Mouse (Mus musculus): ENCODE results near the gene Rfesd. TPM values are rescaled to one million over a fixed set of nuclear protein-coding genes. Genes with fewer than 3 reads are reported as not detected.

Gene Rfesd
- polyA plus RNA-seq, 1 experiment from 2014 or later: 20.8 TPM

GRCm38 (mm10) chr13:76024588-76024987, 6.1 kb upstream of the Rfesd start:
- H3K27ac ChIP-seq: no peak overlapping the region
- H3K36me3 ChIP-seq: no peaks in the 10 kb centered on the region

GRCm38 (mm10) chr13:76021782-76022181, 3.3 kb upstream of the Rfesd start:
- DNase-seq (ENCODE audit: low spot score): no peak

More at GRCm38 (mm10) chr13:76024588-76024987, 6.1 kb upstream of the Rfesd start:
- WGBS: 80% methylated on average over 3 of the region's 3 CpGs
- H3K27me3 ChIP-seq (ENCODE audit: insufficient read depth, poor library complexity, severe bottlenecking): no peaks in the 10 kb centered on the region
- H3K4me3 ChIP-seq: no peak overlapping the region
- H3K9me3 ChIP-seq: no peaks in the 10 kb centered on the region
- H3K4me1 ChIP-seq (replicated peaks): no peaks in the 10 kb centered on the region
- DNase-seq (ENCODE audit: low spot score): no peak

GRCm38 (mm10) chr13:76018844-76019400, 403 bp upstream of the Rfesd start:
- Histone ChIP-seq H3K27ac (peak overlapping the region; percentile 96), H3K27me3 (ENCODE audit: insufficient read depth, poor library complexity, severe bottlenecking) (no peaks in the 10 kb centered on the region), H3K4me1 (replicated peaks) (peaks cover 9% of the 10 kb centered on the region), H3K4me3 (peak overlapping the region; percentile 84), H3K9me3 (no peaks in the 10 kb centered on the region), H3K36me3 (no peaks in the 10 kb centered on the region)
- no peak for DNase-seq (ENCODE audit: low spot score)
- WGBS: 49% methylated on average over 5 of the region's 5 CpGs

More at GRCm38 (mm10) chr13:76021782-76022181, 3.3 kb upstream of the Rfesd start:
- WGBS: 97% methylated on average over 2 of the region's 2 CpGs
- Histone ChIP-seq H3K27ac (no peak overlapping the region), H3K4me3 (no peak overlapping the region), H3K4me1 (replicated peaks) (peaks cover 8% of the 10 kb centered on the region), H3K9me3 (no peaks in the 10 kb centered on the region), H3K36me3 (no peaks in the 10 kb centered on the region), H3K27me3 (ENCODE audit: insufficient read depth, poor library complexity, severe bottlenecking) (no peaks in the 10 kb centered on the region)

- H3K4me3 ChIP-seq: peak overlapping the region; percentile 84
- 79% methylated on average over 4 of the region's 4 CpGs for WGBS
- no peaks in the 10 kb centered on the region for H3K36me3 ChIP-seq
- H3K9me3 ChIP-seq: no peaks in the 10 kb centered on the region
- no peak for DNase-seq (ENCODE audit: low spot score)
- peaks cover 9% of the 10 kb centered on the region for H3K4me1 ChIP-seq (replicated peaks)
- H3K27ac ChIP-seq: peak overlapping the region; percentile 96
- H3K27me3 ChIP-seq (ENCODE audit: insufficient read depth, poor library complexity, severe bottlenecking): no peaks in the 10 kb centered on the region
Observed at GRCm38 (mm10) chr13:76017465-76017864, 1.1 kb downstream of the Rfesd start.

- no peak for DNase-seq (ENCODE audit: low spot score)
- no peaks in the 10 kb centered on the region for H3K36me3 ChIP-seq
- no peaks in the 10 kb centered on the region for H3K27me3 ChIP-seq (ENCODE audit: insufficient read depth, poor library complexity, severe bottlenecking)
- no peak overlapping the region for H3K4me3 ChIP-seq
- 80% methylated on average over 2 of the region's 2 CpGs for WGBS
- peaks cover 9% of the 10 kb centered on the region for H3K4me1 ChIP-seq (replicated peaks)
- no peaks in the 10 kb centered on the region for H3K9me3 ChIP-seq
- H3K27ac ChIP-seq: no peak overlapping the region
Observed at GRCm38 (mm10) chr13:76014511-76014910, 4.0 kb downstream of the Rfesd start.

GRCm38 (mm10) chr13:76003272-76003671, 15.2 kb downstream of the Rfesd start:
- no peak overlapping the region for H3K4me3 ChIP-seq
- H3K4me1 ChIP-seq (replicated peaks): no peaks in the 10 kb centered on the region
- no peaks in the 10 kb centered on the region for H3K27me3 ChIP-seq (ENCODE audit: insufficient read depth, poor library complexity, severe bottlenecking)
- H3K27ac ChIP-seq: no peak overlapping the region
- no peaks in the 10 kb centered on the region for H3K9me3 ChIP-seq
- DNase-seq (ENCODE audit: low spot score): no peak
- 94% methylated on average over 3 of the region's 3 CpGs for WGBS
- H3K36me3 ChIP-seq: peaks cover 39% of the 10 kb centered on the region

GRCm38 (mm10) chr13:75992169-75993028, 26.1 kb downstream of the Rfesd start:
- no peaks in the 10 kb centered on the region for H3K4me1 ChIP-seq (replicated peaks)
- H3K27me3 ChIP-seq (ENCODE audit: insufficient read depth, poor library complexity, severe bottlenecking): no peaks in the 10 kb centered on the region
- H3K9me3 ChIP-seq: no peaks in the 10 kb centered on the region
- no peaks in the 10 kb centered on the region for H3K36me3 ChIP-seq
- no peak overlapping the region for H3K4me3 ChIP-seq
- no peak overlapping the region for H3K27ac ChIP-seq
- 74% methylated on average over 9 of the region's 9 CpGs for WGBS
- DNase-seq (ENCODE audit: low spot score): no peak

GRCm38 (mm10) chr13:75988096-75988495, 30.4 kb downstream of the Rfesd start:
- WGBS: 93% methylated on average over 1 of the region's 1 CpGs
- Histone ChIP-seq H3K27me3 (ENCODE audit: insufficient read depth, poor library complexity, severe bottlenecking) (no peaks in the 10 kb centered on the region), H3K4me1 (replicated peaks) (no peaks in the 10 kb centered on the region), H3K27ac (no peak overlapping the region), H3K4me3 (no peak overlapping the region), H3K9me3 (no peaks in the 10 kb centered on the region), H3K36me3 (no peaks in the 10 kb centered on the region)
- no peak for DNase-seq (ENCODE audit: low spot score)

- Histone ChIP-seq H3K4me3 (no peak overlapping the region), H3K4me1 (replicated peaks) (no peaks in the 10 kb centered on the region)
- no peak for DNase-seq (ENCODE audit: low spot score)
Observed at GRCm38 (mm10) chr13:75981901-75982300, 36.6 kb downstream of the Rfesd start.

GRCm38 (mm10) chr13:75976649-75977048, 41.9 kb downstream of the Rfesd start:
- no peak for DNase-seq (ENCODE audit: low spot score)
- 78% methylated on average over 2 of the region's 2 CpGs for WGBS

More at GRCm38 (mm10) chr13:75981901-75982300, 36.6 kb downstream of the Rfesd start:
- no peaks in the 10 kb centered on the region for H3K9me3 ChIP-seq
- no peaks in the 10 kb centered on the region for H3K36me3 ChIP-seq
- no peaks in the 10 kb centered on the region for H3K27me3 ChIP-seq (ENCODE audit: insufficient read depth, poor library complexity, severe bottlenecking)
- no peak overlapping the region for H3K27ac ChIP-seq

GRCm38 (mm10) chr13:75976218-75976617, 42.3 kb downstream of the Rfesd start:
- no peaks in the 10 kb centered on the region for H3K4me1 ChIP-seq (replicated peaks)
- DNase-seq (ENCODE audit: low spot score): no peak
- no peak overlapping the region for H3K4me3 ChIP-seq
- 96% methylated on average over 2 of the region's 2 CpGs for WGBS
- no peak overlapping the region for H3K27ac ChIP-seq
- H3K27me3 ChIP-seq (ENCODE audit: insufficient read depth, poor library complexity, severe bottlenecking): no peaks in the 10 kb centered on the region
- no peaks in the 10 kb centered on the region for H3K36me3 ChIP-seq
- no peaks in the 10 kb centered on the region for H3K9me3 ChIP-seq

More at GRCm38 (mm10) chr13:75976649-75977048, 41.9 kb downstream of the Rfesd start:
- H3K4me1 ChIP-seq (replicated peaks): no peaks in the 10 kb centered on the region
- no peak overlapping the region for H3K27ac ChIP-seq
- H3K36me3 ChIP-seq: no peaks in the 10 kb centered on the region
- no peaks in the 10 kb centered on the region for H3K9me3 ChIP-seq
- no peaks in the 10 kb centered on the region for H3K27me3 ChIP-seq (ENCODE audit: insufficient read depth, poor library complexity, severe bottlenecking)
- H3K4me3 ChIP-seq: no peak overlapping the region

GRCm38 (mm10) chr13:75975629-75976028, 42.9 kb downstream of the Rfesd start:
- no peaks in the 10 kb centered on the region for H3K4me1 ChIP-seq (replicated peaks)
- no peaks in the 10 kb centered on the region for H3K9me3 ChIP-seq
- no peak overlapping the region for H3K4me3 ChIP-seq
- DNase-seq (ENCODE audit: low spot score): no peak
- 63% methylated on average over 1 of the region's 1 CpGs for WGBS
- no peak overlapping the region for H3K27ac ChIP-seq
- H3K36me3 ChIP-seq: no peaks in the 10 kb centered on the region
- no peaks in the 10 kb centered on the region for H3K27me3 ChIP-seq (ENCODE audit: insufficient read depth, poor library complexity, severe bottlenecking)

- H3K27me3 ChIP-seq (ENCODE audit: insufficient read depth, poor library complexity, severe bottlenecking): no peaks in the 10 kb centered on the region
- H3K36me3 ChIP-seq: no peaks in the 10 kb centered on the region
- H3K9me3 ChIP-seq: no peaks in the 10 kb centered on the region
- no peak overlapping the region for H3K27ac ChIP-seq
- DNase-seq (ENCODE audit: low spot score): no peak
- H3K4me3 ChIP-seq: no peak overlapping the region
- 89% methylated on average over 2 of the region's 2 CpGs for WGBS
- H3K4me1 ChIP-seq (replicated peaks): no peaks in the 10 kb centered on the region
Observed at GRCm38 (mm10) chr13:75974481-75974880, 44.0 kb downstream of the Rfesd start.
